Mouse (Mus musculus) ES-Bruce4 (cell line): Measurements from ENCODE around the gene Fgfr2.

Experiments used
- CTCF ChIP-seq: IDR thresholded peaks from one replicate; pipeline ENCODE4 v1.8.1; 2011; ENCODE audit warnings: low read depth, low read length
- POLR2A ChIP-seq: IDR thresholded peaks from one replicate; pipeline ENCODE4 v1.8.1; 2011; ENCODE audit warnings: low read length; ENCODE audit not compliant: insufficient read depth

- TF ChIP-seq POLR2A: no peak
- TF ChIP-seq CTCF: no peak
These were observed 2550.3 kb downstream of the Fgfr2 start, which contains the start of gene Nsmce4a for GRCm38 (mm10) chr7:130572821-130573220.
